Mouse (Mus musculus) kidney, adult 18-20 months (tissue): Measurements from ENCODE around the gene Zfp57.
"Not testable (repeated sequence)": the region's sequence is repeated elsewhere in the genome, so short reads cannot be mapped to it uniquely, and the experiment has no call there.

Source experiments
- DNase-seq: peaks from one replicate; pipeline ENCODE4 v3.0.0; 2021

Gene Zfp57

DNA sequence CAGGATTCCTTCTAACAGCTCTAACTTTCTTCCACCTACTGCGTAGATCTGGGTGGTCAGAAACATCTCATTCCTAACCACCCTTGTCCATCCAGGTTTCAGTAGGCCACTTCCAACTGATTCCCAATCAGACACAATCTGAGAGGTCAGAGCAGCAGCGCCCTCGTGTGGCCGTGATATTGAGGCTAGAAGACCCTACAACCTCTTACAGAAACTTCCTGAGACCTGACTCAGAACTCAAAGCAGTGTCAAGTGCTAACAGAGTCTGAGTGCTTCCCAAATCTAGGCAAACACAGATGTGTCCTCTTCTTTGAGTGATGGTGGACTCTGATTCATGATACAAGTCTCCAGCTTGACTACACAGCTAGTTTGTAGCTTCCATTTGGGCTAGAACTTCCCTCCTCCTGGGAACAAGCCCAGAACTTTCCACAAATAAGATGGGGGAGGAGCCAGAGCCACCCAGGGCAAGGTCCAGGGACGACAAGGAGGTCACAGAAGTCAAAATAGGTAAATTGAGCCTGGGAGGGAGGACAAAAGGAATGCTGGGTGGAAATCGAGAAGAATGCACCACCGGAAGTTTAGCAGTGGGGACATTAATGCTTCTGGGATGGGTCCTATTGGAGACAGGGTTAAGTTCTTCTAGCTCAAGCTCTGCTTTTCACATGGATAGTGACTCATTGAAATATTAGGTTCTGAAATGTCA is 3.8 kb upstream of the Zfp57 start:
- peak; percentile 82 for DNase-seq

DNA sequence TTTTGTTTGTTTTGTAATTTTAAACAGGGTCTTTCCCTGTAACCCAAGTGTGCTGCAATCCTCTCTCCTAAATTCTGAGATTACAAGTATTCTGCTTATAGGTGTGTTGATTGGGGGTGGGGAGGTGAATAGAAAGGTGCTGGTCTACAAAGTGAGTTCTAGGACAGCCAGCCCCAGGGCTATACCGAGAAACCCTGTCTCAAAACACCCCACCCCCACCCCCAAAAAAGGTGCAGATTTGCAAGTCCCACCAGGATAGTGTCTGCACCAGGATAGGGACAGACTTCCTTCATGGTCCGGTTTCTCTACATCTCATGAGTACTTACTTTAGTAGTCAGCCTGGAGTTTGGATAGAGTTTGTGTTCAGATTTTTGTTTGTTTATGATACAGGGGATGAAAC is 2.5 kb upstream of the Zfp57 start:
- no peak for DNase-seq

DNA sequence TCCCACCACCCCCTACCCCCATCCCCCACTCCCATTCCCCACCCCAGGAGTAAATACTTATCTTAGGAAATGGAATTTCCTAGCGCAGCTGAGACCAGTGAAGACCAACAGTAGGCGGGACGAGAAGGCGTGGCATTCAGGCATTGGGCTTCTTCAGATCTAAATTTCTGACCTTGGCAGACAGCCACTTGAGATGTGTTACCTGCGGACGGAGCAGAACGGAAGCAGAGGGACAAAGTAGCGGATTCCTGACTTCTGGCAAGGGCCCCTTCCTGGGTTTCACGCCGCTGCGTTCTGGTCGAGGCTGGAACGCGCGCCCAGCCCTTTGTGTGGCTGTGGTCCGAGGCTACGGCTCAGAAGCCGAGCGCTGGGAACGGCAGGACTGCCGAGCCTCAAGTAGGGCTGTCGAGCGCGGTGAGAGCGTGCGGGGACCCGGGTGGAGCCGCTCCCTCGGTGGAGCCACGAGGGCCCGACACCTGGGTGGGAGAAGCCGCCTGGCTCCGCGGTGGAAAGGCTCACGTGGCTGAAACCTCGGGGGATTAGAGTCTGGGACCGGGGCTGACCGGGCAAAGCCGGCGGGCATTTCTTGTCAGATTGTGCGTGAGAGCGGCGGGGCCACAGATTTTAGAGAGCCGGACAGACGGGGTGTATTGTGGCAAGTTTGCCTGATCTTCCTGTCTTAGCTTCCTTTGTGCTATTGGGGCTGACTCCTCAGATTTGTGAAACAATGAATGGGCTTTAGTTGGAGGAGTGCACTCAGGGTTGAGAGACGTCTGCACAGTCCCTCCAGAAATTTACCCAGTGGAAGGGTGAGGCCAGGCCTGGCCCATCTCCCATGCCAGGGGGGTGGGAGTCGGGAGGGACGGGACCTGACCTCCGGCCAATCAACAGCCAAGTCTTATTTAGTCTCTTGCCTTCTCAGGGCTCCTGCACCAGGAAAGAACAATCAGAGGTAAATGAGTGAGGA is 1.7 kb downstream of the Zfp57 start:
- DNase-seq, result peak; percentile 58

DNA sequence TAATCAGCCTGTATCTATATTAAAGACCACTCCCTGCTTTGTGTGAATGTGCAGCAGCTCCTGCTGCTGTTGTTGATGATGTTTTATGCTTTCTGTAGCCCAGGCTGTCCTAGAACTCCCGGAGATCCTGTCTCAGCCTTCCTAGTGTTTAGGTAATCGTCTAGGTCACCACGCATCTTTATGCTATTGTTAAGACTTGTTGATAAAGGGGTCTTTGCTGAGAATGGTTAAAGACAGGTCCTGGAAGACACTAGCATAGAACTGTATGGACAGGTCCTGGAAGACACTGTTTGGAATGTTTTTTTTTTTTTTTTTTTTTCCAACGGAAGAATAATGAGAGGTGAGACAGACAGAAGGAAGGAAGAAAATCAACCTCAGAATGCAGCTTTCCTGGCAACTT is 2.4 kb downstream of the Zfp57 start:
- no peak for DNase-seq

DNA sequence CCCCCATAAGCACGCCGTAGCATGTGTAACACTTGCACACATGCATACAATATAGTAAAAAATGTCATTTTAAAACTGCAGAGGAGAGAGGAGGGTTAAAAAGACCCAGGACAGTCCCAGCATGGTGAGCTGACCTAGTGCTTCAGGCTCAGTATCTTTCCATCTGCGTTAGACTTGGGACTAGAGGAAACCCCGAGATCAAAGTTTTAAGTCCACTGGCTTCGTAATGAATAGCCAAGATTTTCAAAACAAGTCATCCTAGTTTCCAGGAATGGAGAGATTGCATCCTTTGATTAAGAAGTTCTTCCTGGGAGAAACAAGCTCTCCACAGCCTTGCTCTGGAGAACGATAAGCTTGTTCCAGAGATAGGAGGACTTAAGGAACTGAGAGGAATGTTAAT is 7.2 kb downstream of the Zfp57 start:
- no peak for DNase-seq

DNA sequence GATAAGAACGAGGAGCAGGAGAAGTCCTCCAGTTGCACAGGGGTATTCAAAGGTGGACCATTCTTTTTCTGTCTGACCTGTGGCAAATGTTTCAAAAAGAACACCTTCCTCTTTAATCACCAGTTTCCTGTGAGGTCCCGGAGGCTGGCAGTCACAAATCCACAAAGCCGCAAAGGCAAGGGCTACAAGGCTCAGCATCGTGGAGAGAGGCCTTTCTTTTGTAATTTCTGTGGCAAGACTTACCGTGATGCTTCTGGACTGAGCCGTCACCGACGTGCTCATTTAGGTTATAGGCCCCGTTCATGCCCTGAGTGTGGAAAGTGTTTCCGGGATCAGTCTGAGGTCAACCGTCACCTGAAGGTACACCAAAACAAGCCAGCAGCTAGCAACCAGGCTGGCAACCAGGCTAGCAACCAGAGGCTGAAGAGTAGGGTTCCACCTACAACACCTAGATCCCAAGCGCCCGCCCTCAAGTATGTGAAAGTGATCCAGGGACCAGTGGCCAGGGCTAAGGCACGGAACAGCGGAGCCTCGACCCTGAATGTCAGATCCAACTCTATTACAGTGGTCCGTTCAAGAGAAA is 8.6 kb downstream of the Zfp57 start:
- DNase-seq, result no peak

DNA sequence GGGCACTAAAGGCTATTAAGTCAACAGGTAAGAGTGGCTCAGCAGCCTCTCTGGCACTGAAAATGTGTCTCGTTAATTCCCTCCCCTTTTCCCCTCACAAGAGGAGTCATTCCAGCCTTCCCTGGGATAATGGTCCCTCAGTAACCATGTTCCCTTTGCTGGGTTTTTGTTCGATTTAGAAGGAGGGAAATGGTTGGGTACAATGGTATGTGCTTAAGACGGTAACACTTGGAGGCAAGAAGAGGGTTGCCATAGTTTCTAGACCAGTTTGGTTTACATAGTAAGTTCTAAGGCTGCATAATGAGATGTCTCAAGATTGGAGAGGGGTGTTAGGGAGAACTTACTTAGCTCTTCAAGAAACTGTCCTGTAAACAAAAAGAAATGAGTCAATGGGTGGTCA is 10.8 kb downstream of the Zfp57 start:
- DNase-seq, result no peak

DNA sequence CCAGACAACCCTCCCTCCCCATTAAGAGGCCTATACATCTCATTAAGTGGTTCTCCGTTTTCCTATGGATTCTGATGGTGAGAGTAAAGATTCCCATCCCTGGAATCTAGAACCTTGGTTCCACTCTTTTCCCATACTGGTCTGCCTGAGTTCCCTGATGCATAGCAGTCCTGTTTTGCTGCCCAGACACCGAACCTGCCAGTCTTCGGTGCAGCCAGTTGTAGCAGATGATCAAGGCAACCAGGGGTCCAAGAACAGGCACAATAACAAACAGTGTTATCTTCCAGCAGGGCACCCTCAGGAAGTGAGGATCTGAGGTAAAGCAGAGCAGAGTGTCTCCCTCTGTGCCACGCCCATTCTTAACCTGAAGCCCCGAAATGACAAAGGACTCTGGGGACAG is 11.2 kb downstream of the Zfp57 start:
- no peak for DNase-seq

DNA sequence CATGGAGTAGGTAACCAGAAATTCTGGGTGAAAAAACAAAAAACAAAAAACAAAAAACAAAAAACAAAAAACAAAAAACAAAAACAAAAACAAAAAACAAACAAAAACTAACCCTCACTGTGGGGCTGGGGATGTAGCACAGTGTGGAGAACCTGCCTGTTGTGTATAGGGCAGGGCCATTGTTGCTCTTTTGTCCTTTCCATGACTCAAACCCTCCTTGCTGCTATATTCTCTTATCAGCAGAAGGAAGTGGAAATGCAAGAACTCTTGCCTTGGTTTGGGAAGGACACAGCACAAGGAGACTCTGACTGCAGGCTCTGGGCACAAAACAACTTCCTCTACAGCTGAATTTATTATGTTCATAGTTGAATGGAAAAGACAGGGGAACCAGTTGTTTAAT is 15.4 kb downstream of the Zfp57 start:
- DNase-seq, result no peak

DNA sequence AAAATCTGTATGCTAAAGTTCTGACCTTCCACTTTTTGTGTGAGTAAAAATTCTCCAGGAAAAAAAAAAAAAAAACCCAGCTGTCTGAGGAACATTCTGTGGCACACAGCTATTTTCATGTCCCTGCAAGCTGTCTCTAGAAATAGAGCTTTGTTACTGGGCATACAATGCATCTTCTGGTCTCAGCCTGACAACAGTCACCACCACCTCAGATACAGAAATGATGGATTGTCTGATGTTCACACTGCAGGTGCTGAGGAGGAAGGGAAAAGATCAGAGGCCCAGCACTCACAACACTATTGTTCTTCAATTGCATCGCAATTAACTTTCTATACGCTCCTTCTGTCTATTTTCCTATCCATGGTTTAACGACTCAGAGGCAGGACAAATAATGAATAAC is 17.4 kb downstream of the Zfp57 start:
- no peak for DNase-seq

DNA sequence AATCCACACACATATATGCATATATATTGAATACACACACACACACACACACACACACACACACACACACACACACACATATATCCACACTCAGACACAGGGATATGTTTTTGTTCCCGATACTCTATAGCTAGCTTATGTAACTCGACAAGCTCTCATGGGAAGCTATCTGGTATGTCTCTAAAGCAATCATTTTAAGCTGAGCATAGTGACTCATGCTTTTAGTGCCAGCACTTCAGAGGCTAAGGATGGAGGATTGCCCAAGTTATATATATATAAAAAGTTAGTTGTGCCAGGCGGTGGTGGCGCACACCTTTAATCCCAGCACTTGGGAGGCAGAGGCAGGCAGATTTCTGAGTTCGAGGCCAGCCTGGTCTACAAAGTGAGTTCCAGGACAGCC is 18.3 kb downstream of the Zfp57 start:
- DNase-seq, result not testable (repeated sequence)

DNA sequence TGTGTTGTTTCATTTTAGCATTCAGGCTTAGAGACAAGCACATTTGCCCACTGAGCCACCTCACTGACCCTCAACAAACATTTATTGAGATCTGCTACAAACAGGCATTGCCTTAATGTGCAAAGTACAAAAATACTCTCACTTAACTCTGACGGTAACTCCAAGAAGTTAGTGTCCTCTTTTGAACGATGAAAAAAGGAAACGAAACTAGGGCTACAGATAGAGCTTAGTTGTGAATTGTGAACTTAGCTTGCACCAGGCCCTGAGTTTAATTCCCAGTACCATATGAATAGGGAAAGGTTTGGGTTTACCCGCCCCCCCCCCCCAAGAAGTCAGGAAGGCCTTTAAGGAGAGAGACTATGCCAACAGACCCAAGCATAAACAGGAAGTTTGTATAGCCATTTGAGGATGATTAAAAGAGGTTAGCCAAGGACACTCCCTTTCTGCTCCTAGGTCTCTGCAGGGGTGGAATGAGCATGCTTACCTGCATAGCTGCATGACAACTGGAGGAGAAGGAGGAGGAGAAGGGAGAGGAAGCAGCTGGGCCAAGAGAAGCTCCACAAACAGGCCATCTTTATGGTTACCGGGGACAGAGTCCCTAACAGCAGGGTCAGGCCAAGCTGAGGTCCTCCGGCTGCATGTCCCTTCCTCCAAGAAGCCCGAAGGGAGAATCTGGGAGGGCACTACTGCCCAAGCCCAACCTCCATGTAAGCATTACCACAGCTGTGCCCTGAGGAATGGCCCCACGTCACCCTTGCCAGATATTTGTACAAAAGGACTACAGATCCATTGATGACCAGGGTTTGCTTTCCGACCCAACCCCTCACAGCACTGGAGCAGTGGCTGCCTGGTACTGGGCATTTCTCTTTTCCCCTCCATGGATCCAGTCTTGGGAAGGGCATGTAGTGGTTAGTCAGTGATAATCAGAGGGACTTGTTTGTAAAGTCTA is 21.9 kb downstream of the Zfp57 start, which contains the start of gene Mog:
TSS of gene Mog (minus strand) at position 771 of the 949 bp plus-strand sequence.
- no peak for DNase-seq

DNA sequence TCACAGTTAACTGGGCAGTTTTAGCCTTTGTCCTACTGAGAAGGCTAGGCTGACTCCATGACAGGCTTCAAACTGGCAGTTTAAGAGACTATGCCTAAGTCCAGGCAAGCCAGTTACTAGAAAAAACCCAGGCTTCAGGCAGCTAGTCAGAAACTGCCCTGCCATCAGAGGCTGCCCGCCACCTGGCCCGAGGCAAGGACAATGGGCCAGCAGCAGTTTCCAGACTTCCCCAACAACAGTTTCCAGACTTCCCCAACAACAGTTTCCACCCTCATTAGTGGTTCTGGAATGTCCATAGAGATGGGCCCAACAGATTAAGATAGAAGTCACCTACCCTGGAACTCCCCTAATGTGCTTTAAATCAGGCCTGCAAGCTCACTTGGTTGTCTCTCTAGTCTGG is 25.5 kb downstream of the Zfp57 start:
- DNase-seq, result no peak

DNA sequence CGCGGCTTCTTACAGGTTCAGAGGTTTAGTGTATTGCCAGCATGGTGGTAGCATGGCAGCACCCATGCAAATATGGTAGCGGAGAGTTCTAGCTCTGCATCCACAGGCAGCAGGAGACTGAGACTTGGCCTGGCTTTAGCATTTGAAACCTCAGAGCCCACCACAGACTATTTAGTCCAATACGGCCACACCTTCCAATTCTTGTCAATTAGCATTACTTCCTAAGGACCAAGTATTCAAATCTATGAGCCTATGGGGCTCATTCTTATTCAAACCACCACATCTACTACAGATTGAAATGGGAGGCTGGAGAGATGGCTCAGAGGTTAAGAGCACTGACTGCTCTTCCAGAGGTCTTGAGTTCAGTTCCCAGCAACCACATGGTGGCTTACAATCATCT is 26.5 kb downstream of the Zfp57 start:
- no peak for DNase-seq

DNA sequence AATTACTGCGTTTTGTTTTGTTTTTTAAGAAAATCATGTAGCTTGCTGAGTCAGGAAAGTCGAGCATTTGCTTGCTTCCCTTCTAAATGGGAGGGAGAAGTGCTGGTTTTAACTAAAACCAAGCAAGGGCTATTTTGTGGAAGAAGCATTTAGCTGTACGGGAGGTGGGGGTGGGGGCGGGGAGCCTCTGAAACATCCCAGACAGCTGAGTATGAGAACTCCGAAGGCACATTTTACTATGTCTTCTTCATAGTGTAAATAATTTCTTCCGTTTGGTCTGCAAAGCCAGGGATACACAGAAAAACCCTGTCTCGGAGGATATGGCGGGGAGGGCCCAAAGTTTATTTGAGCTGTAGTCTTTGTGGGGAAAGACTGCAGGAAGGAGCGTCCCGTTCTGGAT is 27.2 kb downstream of the Zfp57 start:
- DNase-seq, result no peak

DNA sequence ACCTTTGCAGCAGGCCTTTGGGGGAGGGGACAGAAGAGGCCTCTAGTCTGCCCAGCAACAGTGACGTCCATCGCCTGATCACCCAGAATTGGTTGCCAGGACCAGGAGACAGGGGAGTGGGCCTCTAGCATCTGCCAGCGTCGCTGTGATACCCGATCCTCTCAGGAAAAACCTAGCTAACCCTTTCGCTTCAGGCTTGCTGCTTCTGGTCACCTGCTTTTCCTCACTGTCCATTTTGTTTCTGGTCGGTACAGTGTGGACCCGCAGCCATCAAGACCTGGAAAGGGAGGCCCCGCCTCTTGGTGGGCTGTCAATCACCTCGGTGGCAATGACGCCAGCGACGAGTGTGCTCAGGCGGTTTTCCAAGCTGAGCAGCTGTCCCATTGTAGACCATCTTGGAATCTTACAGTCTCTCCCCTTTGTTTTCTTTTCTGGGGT is 27.7 kb downstream of the Zfp57 start:
- peak; percentile 88 for DNase-seq

DNA sequence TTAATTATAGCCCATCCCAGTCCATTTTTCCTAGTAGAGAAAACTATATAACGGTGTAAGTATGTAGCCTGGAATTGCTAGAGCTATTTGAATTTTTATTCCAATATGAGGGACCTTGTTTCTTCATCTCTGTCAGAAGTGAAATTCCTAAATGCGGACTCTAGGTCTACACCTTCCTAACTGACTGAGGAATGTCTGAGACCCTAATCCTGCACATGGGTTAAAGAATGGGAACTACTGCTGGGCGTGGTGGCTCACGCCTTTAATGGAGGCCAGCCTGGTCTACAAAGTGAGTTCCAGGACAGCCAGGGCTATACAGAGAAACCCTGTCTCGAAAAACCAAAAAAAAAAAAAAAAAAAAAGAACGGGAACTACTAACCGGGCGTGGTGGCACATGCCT is 28.2 kb downstream of the Zfp57 start:
- no peak for DNase-seq

DNA sequence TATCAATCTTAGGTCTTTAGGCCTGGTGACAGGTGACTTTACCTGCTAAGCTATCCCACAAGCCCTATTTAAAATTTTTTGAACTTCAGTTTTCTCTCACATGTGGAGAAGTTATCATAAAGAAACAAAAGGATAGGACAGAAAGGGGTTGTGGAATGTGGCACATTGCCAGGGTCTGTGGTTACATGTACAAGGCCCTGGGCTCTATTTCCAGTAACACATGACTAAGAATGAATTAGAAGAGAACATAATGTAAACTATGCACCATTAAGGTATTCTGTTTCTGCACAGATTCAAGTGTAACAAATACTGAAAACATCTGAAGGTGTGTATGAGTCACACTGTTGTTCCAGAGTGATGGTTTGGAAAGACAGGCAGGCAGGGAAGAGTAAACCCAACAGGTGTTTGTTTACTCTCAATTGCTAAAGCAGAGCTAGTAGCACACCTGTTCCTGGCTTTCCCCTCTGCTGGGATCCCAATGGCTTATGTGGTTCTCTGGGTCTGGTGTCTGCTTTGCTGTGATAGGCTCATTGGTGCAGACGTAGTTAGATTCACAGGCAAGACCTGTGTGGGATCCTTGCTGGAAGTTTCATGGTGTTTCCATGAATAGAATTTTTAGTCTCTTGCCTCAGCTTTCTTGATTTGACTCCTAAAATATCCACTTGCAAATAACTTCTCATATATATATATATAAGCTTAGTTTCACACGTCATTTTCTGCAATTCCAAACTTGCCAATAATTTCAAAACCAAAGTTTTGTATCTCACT is 38.3 kb downstream of the Zfp57 start:
- DNase-seq, result no peak

DNA sequence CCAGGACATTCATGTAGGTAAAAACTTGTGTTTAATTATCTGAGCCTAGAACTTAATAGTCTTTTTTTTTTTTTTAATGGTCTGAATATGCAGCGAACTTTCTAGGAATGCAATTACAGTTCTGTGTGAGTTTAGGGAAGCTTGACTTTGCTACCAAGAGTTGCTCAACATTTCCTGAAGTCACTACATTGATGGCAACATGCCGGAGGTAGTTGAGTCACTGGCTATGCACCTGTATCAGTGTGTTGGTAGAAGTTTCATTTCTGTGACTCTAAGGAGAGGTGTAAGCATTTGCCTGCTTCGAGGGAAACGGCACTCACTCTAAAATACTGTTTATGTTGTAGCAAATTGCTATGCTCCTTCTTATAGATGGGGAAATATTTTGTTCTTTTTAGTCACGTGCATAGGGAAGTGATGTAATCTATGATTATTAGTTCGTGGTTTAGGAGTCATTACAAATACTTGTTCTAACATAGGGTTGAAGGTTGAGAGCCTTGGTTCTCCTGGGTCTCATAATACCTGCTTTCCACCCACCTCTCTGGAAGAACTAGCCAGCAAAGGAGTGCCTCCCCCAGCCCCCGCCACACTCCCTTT is 43.8 kb downstream of the Zfp57 start:
- DNase-seq, result no peak

DNA sequence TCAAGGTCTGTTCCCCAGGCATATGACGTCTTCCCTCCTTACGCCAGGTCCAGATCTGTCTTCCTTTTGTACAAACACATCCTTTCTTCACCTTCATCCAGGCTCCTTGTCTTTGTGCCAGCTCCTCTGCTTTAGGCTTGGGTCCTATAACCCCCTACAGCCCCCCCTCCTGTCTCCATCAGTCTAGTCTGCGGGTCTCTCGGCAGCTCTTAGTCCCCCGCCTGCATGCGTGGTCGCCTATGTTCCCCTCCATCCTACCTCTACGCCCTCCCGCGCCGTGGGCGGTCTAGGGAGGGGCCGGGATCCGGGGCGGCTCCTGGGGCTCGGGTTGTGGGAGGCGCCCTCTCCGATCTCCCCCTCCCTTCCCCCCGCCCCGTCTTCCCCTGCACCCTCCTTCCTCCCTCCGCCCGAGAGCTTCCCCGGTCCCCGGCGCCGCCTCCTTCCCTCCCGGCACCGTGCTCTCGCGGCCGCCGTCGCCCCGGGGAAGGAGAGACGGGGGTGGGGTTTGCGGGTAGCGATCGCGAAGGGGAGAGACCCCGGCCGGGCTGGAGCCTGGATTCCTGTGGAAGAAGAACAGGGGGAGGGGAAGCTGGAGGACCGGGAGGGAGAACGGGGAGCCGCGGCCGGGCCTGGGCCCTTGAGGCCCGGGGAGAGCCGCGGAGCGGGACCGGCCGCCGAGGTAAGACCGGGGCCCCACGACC is 44.8 kb downstream of the Zfp57 start, which contains the start of gene Gabbr1:
TSS of gene Gabbr1 (plus strand) at position 356 of the 701 bp plus-strand sequence.
- peak; percentile 82 for DNase-seq
